Mouse (Mus musculus) olfactory bulb, adult 2 months (tissue): ENCODE measurements around the gene Zswim1. TPM values are rescaled to one million over a fixed set of nuclear protein-coding genes. Genes with fewer than 3 reads are reported as not detected.
A peak's percentile ranks its signal among the peaks of the same experiment; 100 is the strongest.

Source experiments
- H3K27ac ChIP-seq: fragments of 200-500 bp; 2 replicates; pipeline ENCODE4 v1.5.1; 2012; ENCODE audit warnings: low read depth, low read length; ENCODE audit not compliant: insufficient read depth
- H3K4me1 ChIP-seq: fragments of 200-500 bp; 2 replicates; pipeline ENCODE4 v1.6.1; 2012; ENCODE audit warnings: low read length; ENCODE audit not compliant: control insufficient read depth, insufficient read depth
- H3K4me3 ChIP-seq: fragments of 200-500 bp; 2 replicates; pipeline ENCODE4 v1.5.1; 2012; ENCODE audit warnings: mild to moderate bottlenecking, low read depth, low read length, moderate library complexity; ENCODE audit not compliant: insufficient read depth
- CTCF ChIP-seq: fragments of 200-500 bp; IDR thresholded peaks from 2 replicates; pipeline ENCODE4 v1.5.1; 2012; ENCODE audit warnings: low read depth, mild to moderate bottlenecking, low read length, moderate library complexity; ENCODE audit not compliant: insufficient read depth
- POLR2A ChIP-seq: fragments of 200-500 bp; IDR thresholded peaks from 2 replicates; pipeline ENCODE4 v1.6.1; 2012; ENCODE audit warnings: mild to moderate bottlenecking, low read depth, low read length, moderate library complexity; ENCODE audit not compliant: insufficient read depth
- WGBS: fragments of 180-500 bp; shearing (Covaris S2); methylation state at CpG from one replicate; pipeline ENCODE4 v1.1.7; 2018; 5-methylcytosine and 5-hydroxymethylcytosine counted together
- polyA plus RNA-seq: library from polyadenylated mRNA; stranded (reverse); fragments of >200 nt; gene quantifications from 2 replicates; pipeline ENCODE4 v1.2.4, GENCODE M21; 2012; ENCODE audit warnings: low replicate concordance; ENCODE audit not compliant: missing spikeins, insufficient read depth, insufficient read length

Gene Zswim1
- polyA plus RNA-seq, 1 experiment, result not detected

- 86% methylated on average over 8 of the region's 8 CpGs for WGBS
- TF ChIP-seq POLR2A (no peak), CTCF (no peak)
- peaks cover 5% of the 10 kb centered on the region for H3K4me1 ChIP-seq
- no peak overlapping the region for H3K4me3 ChIP-seq
- H3K27ac ChIP-seq, result no peak overlapping the region
Measured at GRCm38 (mm10) chr2:164815821-164816220, 6.7 kb upstream of the Zswim1 start.

- no peak overlapping the region for H3K27ac ChIP-seq
- peaks cover 5% of the 10 kb centered on the region for H3K4me1 ChIP-seq
- 86% methylated on average over 6 of the region's 6 CpGs for WGBS
- no peak for TF ChIP-seq POLR2A
- no peak for TF ChIP-seq CTCF
- H3K4me3 ChIP-seq, result no peak overlapping the region
Measured at GRCm38 (mm10) chr2:164817206-164817605, 5.3 kb upstream of the Zswim1 start.

GRCm38 (mm10) chr2:164817703-164818102 is 4.8 kb upstream of the Zswim1 start:
- WGBS, result 79% methylated on average over 5 of the region's 5 CpGs

GRCm38 (mm10) chr2:164821060-164821459 is 1.4 kb upstream of the Zswim1 start:
- no peak for TF ChIP-seq CTCF
- TF ChIP-seq POLR2A, result no peak
- H3K27ac ChIP-seq, result no peak overlapping the region

More at GRCm38 (mm10) chr2:164817703-164818102, 4.8 kb upstream of the Zswim1 start:
- H3K4me1 ChIP-seq, result peaks cover 5% of the 10 kb centered on the region
- H3K27ac ChIP-seq, result no peak overlapping the region
- TF ChIP-seq CTCF (no peak), POLR2A (no peak)
- H3K4me3 ChIP-seq, result no peak overlapping the region

GRCm38 (mm10) chr2:164823181-164823585 is 697 bp downstream of the Zswim1 start:
- under 1% methylated on average over 10 of the region's 10 CpGs for WGBS
- TF ChIP-seq CTCF, result no peak
- TF ChIP-seq POLR2A, result no peak

More at GRCm38 (mm10) chr2:164821060-164821459, 1.4 kb upstream of the Zswim1 start:
- no peak overlapping the region for H3K4me3 ChIP-seq
- WGBS, result 82% methylated on average over 6 of the region's 6 CpGs
- H3K4me1 ChIP-seq, result peaks cover 18% of the 10 kb centered on the region

GRCm38 (mm10) chr2:164823969-164824368 is 1.5 kb downstream of the Zswim1 start:
- Histone ChIP-seq H3K4me3 (no peak overlapping the region), H3K4me1 (peaks cover 25% of the 10 kb centered on the region)
- 87% methylated on average over 4 of the region's 4 CpGs for WGBS

More at GRCm38 (mm10) chr2:164823181-164823585, 697 bp downstream of the Zswim1 start:
- Histone ChIP-seq H3K27ac (peak overlapping the region; percentile 40), H3K4me1 (peaks cover 25% of the 10 kb centered on the region), H3K4me3 (peak overlapping the region; percentile 55)

GRCm38 (mm10) chr2:164825521-164825920 is 3.0 kb downstream of the Zswim1 start:
- Histone ChIP-seq H3K4me3 (no peak overlapping the region), H3K27ac (no peak overlapping the region), H3K4me1 (peaks cover 25% of the 10 kb centered on the region)
- 94% methylated on average over 17 of the region's 17 CpGs for WGBS
- TF ChIP-seq POLR2A, result no peak

More at GRCm38 (mm10) chr2:164823969-164824368, 1.5 kb downstream of the Zswim1 start:
- TF ChIP-seq POLR2A (no peak), CTCF (no peak)
- H3K27ac ChIP-seq, result no peak overlapping the region

GRCm38 (mm10) chr2:164827146-164827850 is 4.8 kb downstream of the Zswim1 start:
- Histone ChIP-seq H3K4me3 (no peak overlapping the region), H3K27ac (no peak overlapping the region), H3K4me1 (peaks cover 25% of the 10 kb centered on the region)
- TF ChIP-seq CTCF, result no peak
- TF ChIP-seq POLR2A, result no peak
- WGBS, result 85% methylated on average over 16 of the region's 16 CpGs

- no peak for TF ChIP-seq CTCF
- TF ChIP-seq POLR2A, result no peak
- peaks cover 34% of the 10 kb centered on the region for H3K4me1 ChIP-seq
- H3K27ac ChIP-seq, result no peak within 1 kb of the TSS
- WGBS, result 83% methylated on average over 6 of the region's 6 CpGs
- no peak within 1 kb of the TSS for H3K4me3 ChIP-seq
Measured at GRCm38 (mm10) chr2:164828437-164828836, 6.0 kb downstream of the Zswim1 start, which contains the start of gene Spata25. Gene Spata25 (minus strand): TSS chr2:164828537.
